13 mouse cellular contexts compared by ENCODE assay signal in the genomic region with DNA sequence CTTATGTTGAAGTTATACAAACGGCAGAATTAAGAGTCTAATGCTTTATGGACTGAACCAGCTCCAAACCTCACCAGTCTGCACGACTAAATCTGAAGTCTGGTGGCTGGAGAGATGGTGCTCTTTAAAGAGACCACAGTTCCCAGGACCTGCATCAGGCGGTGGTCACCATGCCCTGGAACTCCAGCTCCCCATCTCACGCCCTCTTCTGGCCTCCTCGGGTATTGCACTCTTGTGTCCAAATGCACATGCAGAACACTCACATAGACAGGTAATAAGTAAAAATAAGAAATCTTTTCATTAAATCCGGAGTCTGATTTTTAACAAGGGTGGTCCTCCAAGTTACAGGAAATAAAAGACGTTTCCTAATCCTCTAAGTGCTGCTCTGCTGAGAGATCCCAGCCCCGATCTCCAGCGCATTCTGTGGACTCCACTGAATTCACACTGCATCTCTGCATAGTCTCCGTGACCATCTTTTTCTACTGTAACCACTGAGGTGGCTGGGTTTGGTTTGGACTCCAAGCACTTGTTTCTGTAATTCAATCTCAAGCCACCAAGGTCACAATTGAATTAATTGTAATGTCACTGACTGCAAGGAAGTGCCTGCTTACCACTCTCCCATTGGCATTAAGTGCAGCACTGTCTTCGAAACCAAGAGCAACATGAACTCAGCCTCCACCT. TPM values are rescaled to one million over a fixed set of nuclear protein-coding genes. Genes with fewer than 3 reads are reported as not detected.
A peak's percentile ranks its signal among the peaks of the same experiment; 100 is the strongest.
DNase-seq lines count a peak whose midpoint lies in the region; ATAC-seq and TF ChIP-seq lines count a peak whose summit lies in the region.
"Had no signal": no experiment of that assay in that cellular context is flagged by ENCODE, and none has a peak within 500 bp of the region (broad histone marks: within the 10 kb centered on the region; RNA-seq: fewer than 3 reads in every experiment).

Defb21 (plus strand) TSS at position 631 of the 681 bp plus-strand sequence.

- H3K4me2 ChIP-seq in liver, embryonic 11.5 days = no peak within 1 kb of the TSS
- H3K4me2 ChIP-seq: hindbrain, embryonic 12.5 days; midbrain, embryonic 11.5 days had no signal

- H3K27me3 ChIP-seq in liver, adult 2 months (ENCODE audit: control insufficient read depth, insufficient read depth, low read length) = no peaks in the 10 kb centered on the region
- H3K27me3 ChIP-seq in liver, embryonic 11.5 days (replicated peaks; ENCODE audit: control insufficient read depth, insufficient read depth, low read length) = no peaks in the 10 kb centered on the region
- H3K27me3 ChIP-seq in G1E (ENCODE audit: insufficient read depth, low read length) = no peaks in the 10 kb centered on the region; the same call in 1 of the 2 replicates
- H3K27me3 ChIP-seq in small intestine, adult 2 months (ENCODE audit: control insufficient read depth, insufficient read depth, low read length) = peaks cover 2% of the 10 kb centered on the region; the same call in 1 of the 2 replicates
- H3K27me3 ChIP-seq: hindbrain, embryonic 12.5 days had no signal

- H3K4me3 ChIP-seq in liver, adult 2 months (ENCODE audit: insufficient read depth, low read depth, low read length) = no peak within 1 kb of the TSS
- H3K4me3 ChIP-seq in liver, embryonic 11.5 days (ENCODE audit: low read depth, low read length) = no peak within 1 kb of the TSS
- no peak within 1 kb of the TSS for H3K4me3 ChIP-seq in G1E (ENCODE audit: low read depth, low read length)
- no peak within 1 kb of the TSS for H3K4me3 ChIP-seq in small intestine, adult 2 months (ENCODE audit: low read depth, low read length)
- H3K4me3 ChIP-seq: hindbrain, embryonic 12.5 days had no signal

- peak; percentile 24 for DNase-seq in embryo, embryonic 10.5 days (ENCODE audit: low spot score)
- no peak for DNase-seq in embryo, embryonic 10 days (ENCODE audit: low spot score)
- no peak for DNase-seq in liver, adult 2 months (ENCODE audit: extremely low read depth, low read depth, low spot score)
- DNase-seq in liver, embryonic 11.5 days (ENCODE audit: low spot score) = no peak
- no peak for DNase-seq in G1E (ENCODE audit: low spot score)
- no peak for DNase-seq in heart, adult 11 months
- DNase-seq: cerebellum, adult 18-20 months had no signal

- no peaks in the 10 kb centered on the region for H3K36me3 ChIP-seq in liver, adult 2 months (ENCODE audit: control insufficient read depth, insufficient read depth, low read length)
- H3K36me3 ChIP-seq in liver, embryonic 11.5 days (ENCODE audit: control insufficient read depth, insufficient read depth, low read length) = no peaks in the 10 kb centered on the region
- H3K36me3 ChIP-seq in G1E (replicated peaks) = no peaks in the 10 kb centered on the region
- no peaks in the 10 kb centered on the region for H3K36me3 ChIP-seq in small intestine, adult 2 months (ENCODE audit: control insufficient read depth, insufficient read depth, low read length)
- H3K36me3 ChIP-seq: hindbrain, embryonic 12.5 days had no signal

- H3K79me2 ChIP-seq in liver, adult 2 months (ENCODE audit: control insufficient read depth, insufficient read depth, low read length) = no peaks in the 10 kb centered on the region

- no peaks in the 10 kb centered on the region for H3K9me3 ChIP-seq in liver, embryonic 11.5 days (ENCODE audit: control insufficient read depth, low read length)
- H3K9me3 ChIP-seq in G1E (replicated peaks) = no peaks in the 10 kb centered on the region
- H3K9me3 ChIP-seq: hindbrain, embryonic 12.5 days had no signal

- no peak for TF ChIP-seq POLR2A in liver, adult 2 months (IDR thresholded peaks at IDR 0.05; ENCODE audit: extremely low read depth, insufficient read depth, low read length)
- no peak for TF ChIP-seq POLR2A in small intestine, adult 2 months (IDR thresholded peaks at IDR 0.05; ENCODE audit: low read depth, low read length)

- TF ChIP-seq CTCF in liver, adult 2 months (IDR thresholded peaks at IDR 0.05; ENCODE audit: low read depth, low read length) = peak; percentile 57
- TF ChIP-seq CTCF in G1E (IDR thresholded peaks at IDR 0.05; ENCODE audit: low read depth, low read length) = peak; percentile 21; the same call in 1 of the 2 replicates
- TF ChIP-seq CTCF in small intestine, adult 2 months (IDR thresholded peaks at IDR 0.05; ENCODE audit: extremely low read depth, insufficient read length, insufficient replicate concordance, low read depth, low read length) = peak; percentile 28; the same call in 1 of the 2 replicates

- no peak within 1 kb of the TSS for H3K9ac ChIP-seq in liver, adult 2 months (ENCODE audit: low read depth, low read length)
- H3K9ac ChIP-seq in liver, embryonic 11.5 days (ENCODE audit: low read depth, low read length) = no peak within 1 kb of the TSS
- H3K9ac ChIP-seq: hindbrain, embryonic 12.5 days had no signal

- H3K4me1 ChIP-seq in liver, adult 2 months (ENCODE audit: control insufficient read depth, insufficient read depth, low read length) = no peaks in the 10 kb centered on the region
- H3K4me1 ChIP-seq in liver, embryonic 11.5 days (replicated peaks; ENCODE audit: control insufficient read depth, insufficient read depth, low read length) = no peaks in the 10 kb centered on the region
- H3K4me1 ChIP-seq in G1E (ENCODE audit: insufficient read depth, low read depth, low read length) = no peaks in the 10 kb centered on the region
- H3K4me1 ChIP-seq in small intestine, adult 2 months (ENCODE audit: control insufficient read depth, insufficient read depth, insufficient read length, low read length) = no peaks in the 10 kb centered on the region
- H3K4me1 ChIP-seq: hindbrain, embryonic 12.5 days had no signal

- WGBS in liver, adult 2 months = 60% methylated on average over 11 of the region's 11 CpGs
- WGBS in liver, embryonic 11.5 days = 57% methylated on average over 11 of the region's 11 CpGs
- whole genome bisulfite sequencing in small intestine, adult 2 months = 68% methylated on average over 11 of the region's 11 CpGs

- no peak for ATAC-seq in liver, embryonic 11.5 days (replicated peaks; ENCODE audit: low FRiP score)
- ATAC-seq in G1E (ENCODE audit: extremely low read depth, insufficient number of reproducible peaks, low FRiP score, poor library complexity, severe bottlenecking) = no peak
- no peak for ATAC-seq in inflammation-experienced regulatory T-cells, adult 6 months
- ATAC-seq: forebrain, embryonic 14.5 days had no signal

- no peak within 1 kb of the TSS for H3K27ac ChIP-seq in liver, adult 2 months (replicated peaks; ENCODE audit: insufficient read depth, low read depth, low read length)
- H3K27ac ChIP-seq in liver, embryonic 11.5 days (ENCODE audit: low read depth, low read length) = no peak within 1 kb of the TSS
- H3K27ac ChIP-seq in small intestine, adult 2 months (ENCODE audit: insufficient read depth, low read depth, low read length) = no peak within 1 kb of the TSS
- H3K27ac ChIP-seq: hindbrain, embryonic 12.5 days had no signal

RNA-seq across cellular contexts. Expression of gene Defb21, which starts in this region (rescaled TPM):
- not detected in 2 replicates for total RNA-seq in liver, adult 2 months (2014; rRNA removed)
- polyA plus RNA-seq in liver, adult 2 months (2012; rRNA removed) = not detected in 2 replicates
- polyA plus RNA-seq in liver, embryonic 11.5 days (2014; fragmentation: Nextera tagmentation; extraction: Ambion mirVana) = not detected in 2 replicates
- not detected in 2 replicates for total RNA-seq in G1E (2014; fragmentation: Nextera tagmentation)
- total RNA-seq in G1E (2017) = not detected in 2 replicates
- not detected in 2 replicates for polyA plus RNA-seq in G1E (2012)
- not detected in 2 replicates for polyA plus RNA-seq in small intestine, adult 2 months (2012; rRNA removed)
- polyA plus RNA-seq in inflammation-experienced regulatory T-cells, adult 6 months (2017; shearing (Covaris generic)) = not detected
- total RNA-seq: left cerebral cortex, adult 8-10 months had no signal
- polyA plus RNA-seq: forebrain, embryonic 14.5 days; hindbrain, embryonic 12.5 days; midbrain, embryonic 11.5 days had no signal
